Mouse (Mus musculus) midbrain, embryonic 16.5 days (tissue): Measurements from ENCODE around the gene Nr1h3. TPM values are rescaled to one million over a fixed set of nuclear protein-coding genes. Genes with fewer than 3 reads are reported as not detected.
"Not testable (repeated sequence)": the region's sequence is repeated elsewhere in the genome, so short reads cannot be mapped to it uniquely, and the experiment has no call there.

Experiments used
- ATAC-seq: fragments of 200-750 bp; cut with Nextera tagmentation; 2 replicates; pipeline ENCODE4 v1.8.0; 2017; ENCODE audit warnings: moderate TSS enrichment
- H3K27ac ChIP-seq: fragments of 300-500 bp; sonication (generic); 2 replicates; pipeline ENCODE4 v1.5.1; 2014; ENCODE audit warnings: mild to moderate bottlenecking, low read length, mixed read lengths
- H3K27me3 ChIP-seq: fragments of 300-500 bp; sonication (generic); 2 replicates; pipeline ENCODE4 v1.6.1; 2014; ENCODE audit warnings: low read depth, low read length, mixed read lengths; ENCODE audit not compliant: control insufficient read depth, insufficient read depth
- H3K36me3 ChIP-seq: fragments of 300-500 bp; sonication (generic); 2 replicates; pipeline ENCODE4 v1.6.1; 2014; ENCODE audit warnings: mild to moderate bottlenecking, low read length, moderate library complexity, mixed read lengths; ENCODE audit not compliant: control insufficient read depth, insufficient read depth
- H3K4me1 ChIP-seq: fragments of 300-500 bp; sonication (generic); 2 replicates; pipeline ENCODE4 v1.6.1; 2014; ENCODE audit warnings: mild to moderate bottlenecking, low read length, mixed read lengths; ENCODE audit not compliant: control insufficient read depth, insufficient read depth
- H3K4me2 ChIP-seq: fragments of 300-500 bp; sonication (generic); 2 replicates; pipeline ENCODE4 v1.6.1; 2014; ENCODE audit warnings: mild to moderate bottlenecking, low read length, mixed read lengths
- H3K4me3 ChIP-seq: fragments of 300-500 bp; sonication (generic); 2 replicates; pipeline ENCODE4 v1.5.1; 2014; ENCODE audit warnings: low read depth, mild to moderate bottlenecking, low read length, moderate library complexity, mixed read lengths
- H3K9ac ChIP-seq: fragments of 300-500 bp; sonication (generic); 2 replicates; pipeline ENCODE4 v1.6.1; 2014; ENCODE audit warnings: low read depth, low read length, mixed read lengths
- H3K9me3 ChIP-seq: fragments of 300-500 bp; sonication (generic); replicated peaks from 2 replicates; pipeline ENCODE4 v1.6.1; 2014; ENCODE audit warnings: mild to moderate bottlenecking, low read length, mixed read lengths; ENCODE audit not compliant: control insufficient read depth, poor library complexity, severe bottlenecking
- WGBS: fragments of 180-500 bp; shearing (Covaris S2); extraction: QIAGEN DNeasy Blood & Tissue Kit; methylation state at CpG from one replicate; pipeline ENCODE4 v1.1.7; 2014; 5-methylcytosine and 5-hydroxymethylcytosine counted together
- polyA plus RNA-seq: library from polyadenylated mRNA; unstranded; fragments of >200 nt; fragmentation: Nextera tagmentation; extraction: Ambion mirVana; gene quantifications from 2 replicates; pipeline ENCODE4 v1.2.1, GENCODE M21; 2015

Gene Nr1h3
- 2.7 and 2.9 TPM in 2 replicates for polyA plus RNA-seq

DNA sequence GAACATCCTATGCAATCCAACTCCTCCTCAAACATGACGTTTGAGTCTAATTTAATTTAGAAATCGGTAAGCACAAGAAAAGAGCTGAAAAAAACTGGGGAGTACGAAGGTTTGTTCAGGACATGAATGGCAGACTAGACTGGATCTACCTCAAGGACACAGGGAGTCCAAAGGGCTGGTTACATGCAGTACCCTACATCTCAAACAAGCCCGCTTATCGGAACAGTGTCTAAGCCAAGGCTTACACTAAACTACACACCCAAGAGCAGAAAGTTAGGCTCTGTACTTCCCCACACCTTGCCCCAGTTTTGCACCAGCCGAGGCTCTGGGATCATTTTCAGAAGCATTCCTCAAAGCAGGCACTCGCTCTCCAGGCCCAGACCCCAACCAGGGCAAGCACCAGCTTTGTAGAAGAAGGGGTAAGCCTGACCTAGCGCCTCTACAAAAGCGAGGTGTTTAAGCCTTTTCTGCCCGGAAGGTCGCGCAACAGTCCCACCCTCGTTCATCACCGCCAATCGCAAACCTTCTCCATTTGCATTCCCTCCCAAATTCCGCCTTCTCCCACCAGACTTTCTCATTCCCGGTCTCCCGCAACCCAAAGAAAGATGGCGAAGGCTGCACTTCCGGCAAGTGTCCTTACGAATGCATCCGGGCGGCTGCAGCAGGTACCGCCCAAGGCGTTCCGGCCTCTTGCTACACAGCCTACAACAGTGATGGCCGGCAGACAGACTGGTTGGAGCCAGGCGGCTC, at the start of gene Nr1h3, which contains the start of gene Acp2:
TSS of gene Nr1h3 (minus strand) at position 613 of the 750 bp plus-strand sequence.
TSS of gene Acp2 (plus strand) at position 664 of the 750 bp plus-strand sequence.
- WGBS = 4% methylated on average over 28 of the region's 28 CpGs
- Histone ChIP-seq H3K27ac (peak within 1 kb of the TSS; percentile 89), H3K4me3 (peak within 1 kb of the TSS; percentile 62)

DNA sequence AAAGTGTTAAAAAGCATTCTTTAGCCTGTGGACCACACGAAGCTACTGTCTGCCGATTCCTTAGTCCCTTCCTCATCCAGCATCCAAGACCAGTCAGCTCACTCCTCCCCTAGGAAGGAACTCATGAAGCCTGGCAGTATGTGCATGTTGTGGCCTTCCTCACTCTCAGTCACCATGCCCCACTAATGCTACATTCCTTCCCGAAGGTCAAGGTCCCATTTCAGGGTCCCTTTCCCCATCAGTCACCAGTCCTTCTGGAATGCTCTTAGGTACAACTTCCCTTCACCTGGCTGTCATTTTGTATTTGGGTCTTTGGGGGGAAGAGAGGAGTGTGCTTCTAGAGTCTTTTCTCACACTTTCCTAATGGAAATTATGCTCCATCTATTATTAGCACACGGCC, 49.4 kb upstream of the Nr1h3 start:
- peaks cover 12% of the 10 kb centered on the region for H3K27me3 ChIP-seq
- no peak overlapping the region for H3K27ac ChIP-seq
- H3K4me3 ChIP-seq = no peak overlapping the region
- no peaks in the 10 kb centered on the region for H3K36me3 ChIP-seq
- no peak overlapping the region for H3K4me2 ChIP-seq
- no peaks in the 10 kb centered on the region for H3K9me3 ChIP-seq
- no peak overlapping the region for H3K9ac ChIP-seq
- ATAC-seq = no peak
- WGBS = 83% methylated on average over 4 of the region's 4 CpGs
- peaks cover 21% of the 10 kb centered on the region for H3K4me1 ChIP-seq

More for the DNA sequence above, at the start of gene Nr1h3, which contains the start of gene Acp2:
- Histone ChIP-seq H3K27me3 (no peaks in the 10 kb centered on the region), H3K9me3 (no peaks in the 10 kb centered on the region), H3K36me3 (peaks cover 16% of the 10 kb centered on the region), H3K9ac (peak within 1 kb of the TSS; percentile 79), H3K4me1 (peaks cover 16% of the 10 kb centered on the region), H3K4me2 (peak within 1 kb of the TSS; percentile 85)
- peak; percentile 98 for ATAC-seq

DNA sequence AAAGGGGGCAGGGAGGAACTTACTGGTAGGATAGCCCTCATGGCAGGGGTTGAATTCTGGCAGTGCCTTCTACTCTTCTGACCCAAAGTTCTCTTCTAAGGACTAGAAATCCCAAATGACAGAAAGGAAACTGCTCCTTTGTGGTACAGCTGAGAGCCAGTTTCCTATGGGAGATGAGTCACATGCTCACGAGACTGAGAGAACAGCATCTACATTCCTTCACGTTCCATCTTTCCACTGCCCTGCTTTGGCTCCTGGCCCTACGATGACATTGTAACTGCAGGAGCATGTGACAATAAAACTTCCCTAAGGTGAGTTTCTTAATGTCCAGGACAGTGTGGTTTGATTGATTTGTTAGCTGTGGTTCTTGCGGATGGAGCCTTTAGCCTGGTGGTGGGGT, 45.7 kb upstream of the Nr1h3 start:
- no peaks in the 10 kb centered on the region for H3K9me3 ChIP-seq
- no peaks in the 10 kb centered on the region for H3K4me1 ChIP-seq
- 91% methylated on average over 4 of the region's 4 CpGs for WGBS
- no peaks in the 10 kb centered on the region for H3K36me3 ChIP-seq
- H3K4me3 ChIP-seq = no peak overlapping the region
- no peak overlapping the region for H3K9ac ChIP-seq
- no peak overlapping the region for H3K27ac ChIP-seq
- no peak for ATAC-seq
- no peaks in the 10 kb centered on the region for H3K27me3 ChIP-seq
- H3K4me2 ChIP-seq = no peak overlapping the region

DNA sequence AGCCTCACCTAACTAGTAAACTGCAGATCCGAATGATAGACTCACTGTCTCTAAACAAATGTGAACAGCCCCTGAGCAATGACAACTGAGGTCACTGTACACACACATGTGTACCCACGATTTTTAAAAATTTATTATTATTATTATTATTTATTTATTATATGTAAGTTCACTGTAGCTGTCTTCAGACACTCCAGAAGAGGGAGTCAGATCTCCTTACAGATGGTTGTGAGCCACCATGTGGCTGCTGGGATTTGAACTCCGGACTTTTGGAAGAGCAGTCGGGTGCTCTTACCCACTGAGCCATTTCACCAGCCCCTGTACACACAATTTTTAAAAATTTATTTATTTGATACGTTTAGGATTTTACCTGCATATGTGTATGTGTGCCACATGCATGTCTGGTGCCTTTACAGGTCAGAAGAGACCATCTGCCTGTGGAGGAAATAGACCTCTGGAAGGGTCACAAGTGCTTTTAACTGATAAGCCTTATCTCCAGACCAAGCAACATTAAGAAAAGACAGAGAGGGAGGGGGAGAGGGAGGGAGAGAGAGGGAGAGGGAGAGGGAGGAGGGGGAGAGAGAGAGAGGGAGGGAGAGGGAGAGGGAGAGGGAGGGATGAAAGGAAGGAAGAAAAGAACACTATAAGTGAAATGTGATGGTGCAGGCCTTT, 42.1 kb upstream of the Nr1h3 start:
- H3K4me1 ChIP-seq = no peaks in the 10 kb centered on the region
- no peaks in the 10 kb centered on the region for H3K27me3 ChIP-seq
- 87% methylated on average over 5 of the region's 5 CpGs for WGBS
- H3K27ac ChIP-seq = no peak overlapping the region
- H3K4me2 ChIP-seq = no peak overlapping the region
- H3K4me3 ChIP-seq = no peak overlapping the region
- no peak for ATAC-seq
- H3K9me3 ChIP-seq = no peaks in the 10 kb centered on the region
- no peak overlapping the region for H3K9ac ChIP-seq
- H3K36me3 ChIP-seq = no peaks in the 10 kb centered on the region

DNA sequence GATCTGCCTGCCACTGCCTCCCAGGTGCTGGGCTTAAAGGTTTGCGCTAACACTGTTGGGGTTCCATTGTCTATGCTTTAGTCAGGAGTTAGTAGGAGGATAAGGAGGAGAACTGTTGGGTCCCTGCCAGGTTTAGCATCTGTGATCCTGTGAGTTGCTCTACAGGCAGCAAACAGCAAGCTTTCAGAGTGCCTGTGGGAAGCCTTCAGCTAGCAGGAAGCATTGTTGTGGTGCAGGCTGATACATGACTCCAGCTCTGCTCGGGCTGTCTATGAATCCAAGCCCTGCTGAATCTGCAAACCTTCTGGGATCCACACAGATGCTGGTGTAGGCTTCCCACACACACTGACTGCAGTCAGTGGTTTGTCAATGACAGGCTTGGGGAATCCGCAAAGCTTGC, 40.8 kb upstream of the Nr1h3 start:
- Histone ChIP-seq H3K4me2 (no peak overlapping the region), H3K4me3 (no peak overlapping the region), H3K9me3 (no peaks in the 10 kb centered on the region), H3K27me3 (no peaks in the 10 kb centered on the region), H3K4me1 (no peaks in the 10 kb centered on the region), H3K36me3 (no peaks in the 10 kb centered on the region), H3K9ac (no peak overlapping the region), H3K27ac (no peak overlapping the region)
- ATAC-seq = no peak
- WGBS = 56% methylated on average over 3 of the region's 3 CpGs

DNA sequence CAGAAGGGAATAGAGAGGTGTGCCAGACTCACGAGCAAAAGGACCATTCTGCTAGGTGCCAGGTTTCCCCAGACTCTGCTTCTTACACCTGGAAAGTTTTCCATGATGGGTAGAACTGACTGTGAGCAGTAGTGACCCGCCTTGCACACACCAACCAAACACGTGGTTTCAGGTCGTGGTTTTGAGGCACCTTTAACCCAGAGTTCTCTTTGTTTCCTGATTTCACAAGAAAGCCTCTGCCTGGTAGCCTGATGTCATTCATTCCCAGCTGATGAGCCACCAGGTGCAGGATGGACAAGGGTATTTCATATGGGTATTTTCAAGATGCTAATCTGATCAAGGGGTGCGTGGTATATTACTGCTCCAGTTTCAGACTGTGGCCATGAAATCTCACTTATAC, 39.9 kb upstream of the Nr1h3 start:
- H3K36me3 ChIP-seq = no peaks in the 10 kb centered on the region
- 81% methylated on average over 5 of the region's 5 CpGs for WGBS
- no peaks in the 10 kb centered on the region for H3K27me3 ChIP-seq
- no peak overlapping the region for H3K27ac ChIP-seq
- no peaks in the 10 kb centered on the region for H3K9me3 ChIP-seq
- ATAC-seq = no peak
- H3K4me3 ChIP-seq = no peak overlapping the region
- no peak overlapping the region for H3K4me2 ChIP-seq
- H3K9ac ChIP-seq = no peak overlapping the region
- H3K4me1 ChIP-seq = no peaks in the 10 kb centered on the region

DNA sequence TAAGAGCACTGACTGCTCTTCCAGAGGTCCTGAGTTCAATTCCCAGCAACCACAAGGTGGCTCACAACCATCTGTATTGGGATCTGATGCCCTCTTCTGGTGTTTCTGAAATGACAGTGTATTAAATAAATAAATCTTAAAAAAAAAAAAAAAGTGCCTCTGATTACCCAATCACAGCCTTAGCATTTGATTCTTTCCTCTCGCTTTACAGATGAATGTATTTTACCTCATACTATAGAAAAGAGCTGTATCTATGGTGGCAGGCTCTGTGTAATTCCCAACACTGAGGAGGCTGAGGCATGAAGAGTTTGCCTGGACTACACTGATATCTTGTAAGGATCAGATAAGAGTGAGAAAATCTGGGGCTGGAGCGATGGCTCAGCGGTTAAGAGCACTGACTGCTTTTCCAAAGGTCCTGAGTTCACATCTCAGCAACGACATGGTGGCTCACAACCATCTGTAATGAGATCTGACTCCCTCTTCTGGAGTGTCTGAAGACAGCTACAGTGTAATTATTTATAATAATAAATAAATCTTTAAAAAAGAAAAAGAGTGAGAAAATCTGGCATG, 35.0 kb upstream of the Nr1h3 start:
- H3K27me3 ChIP-seq, H3K4me1 ChIP-seq, H3K9me3 ChIP-seq, H3K36me3 ChIP-seq: not testable (repeated sequence)
- H3K4me3 ChIP-seq = peak overlapping the region; percentile 60
- peak; percentile 70 for ATAC-seq
- H3K9ac ChIP-seq = peak overlapping the region; percentile 67
- 18% methylated on average over 4 of the region's 4 CpGs for WGBS
- H3K4me2 ChIP-seq = peak overlapping the region; percentile 85
- H3K27ac ChIP-seq = peak overlapping the region; percentile 86

DNA sequence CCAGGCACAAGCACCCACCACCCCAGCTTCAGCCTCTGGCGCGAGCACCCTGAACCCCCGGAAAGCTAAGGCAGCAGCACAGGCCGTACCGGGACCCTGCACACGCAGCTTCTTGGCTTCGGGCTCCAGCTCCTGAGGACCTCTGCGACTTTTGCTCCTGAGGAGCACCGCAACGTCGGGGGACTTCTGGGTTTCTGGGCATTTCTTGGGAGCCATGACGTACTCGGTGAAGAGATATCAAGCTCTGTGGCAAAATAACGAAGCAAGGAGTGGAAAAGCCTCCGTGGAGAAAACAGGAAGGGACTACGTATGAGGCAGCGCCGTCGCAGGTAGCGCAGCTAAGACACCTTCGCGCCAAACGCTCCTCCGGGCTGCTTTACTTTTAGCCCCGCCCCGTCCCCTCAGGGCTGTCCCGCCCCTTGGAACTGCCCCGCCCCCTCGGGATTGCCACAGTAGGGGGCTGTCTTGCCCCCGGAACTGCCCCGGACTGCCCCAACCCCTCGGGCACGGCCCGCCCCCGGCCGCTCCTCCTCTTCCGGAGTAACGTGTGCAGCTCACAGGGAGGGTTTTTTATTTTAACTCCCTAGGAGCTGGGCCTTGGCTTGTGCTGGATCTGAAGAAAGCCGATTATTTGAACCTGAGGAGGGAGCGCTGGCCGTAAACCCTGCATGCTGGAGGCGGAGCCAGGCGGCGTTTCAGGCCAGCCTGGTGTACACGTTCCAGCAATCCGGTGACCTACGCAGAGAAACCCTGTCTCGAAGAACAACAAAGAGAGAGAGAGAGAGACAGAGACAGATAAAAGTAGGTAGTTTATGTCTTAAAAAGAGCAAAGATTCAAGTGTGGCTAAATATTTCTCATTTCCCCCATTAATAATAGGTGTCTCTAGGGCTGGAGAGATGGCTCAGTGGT, 34.2 kb upstream of the Nr1h3 start, which contains the start of gene Ddb2:
TSS of gene Ddb2 (minus strand) at position 382 of the 910 bp plus-strand sequence.
- Histone ChIP-seq H3K27me3 (no peaks in the 10 kb centered on the region), H3K9ac (peak within 1 kb of the TSS; percentile 67), H3K9me3 (no peaks in the 10 kb centered on the region), H3K27ac (peak within 1 kb of the TSS; percentile 86), H3K4me2 (peak within 1 kb of the TSS; percentile 85), H3K36me3 (no peaks in the 10 kb centered on the region; the same call in 1 of the 2 replicates), H3K4me3 (peak within 1 kb of the TSS; percentile 60), H3K4me1 (peaks cover 6% of the 10 kb centered on the region; the same call in 1 of the 2 replicates)
- WGBS = under 1% methylated on average over 48 of the region's 48 CpGs
- ATAC-seq = peak; percentile 98
